Mouse (Mus musculus): ENCODE results near the gene Cog2.

DNA sequence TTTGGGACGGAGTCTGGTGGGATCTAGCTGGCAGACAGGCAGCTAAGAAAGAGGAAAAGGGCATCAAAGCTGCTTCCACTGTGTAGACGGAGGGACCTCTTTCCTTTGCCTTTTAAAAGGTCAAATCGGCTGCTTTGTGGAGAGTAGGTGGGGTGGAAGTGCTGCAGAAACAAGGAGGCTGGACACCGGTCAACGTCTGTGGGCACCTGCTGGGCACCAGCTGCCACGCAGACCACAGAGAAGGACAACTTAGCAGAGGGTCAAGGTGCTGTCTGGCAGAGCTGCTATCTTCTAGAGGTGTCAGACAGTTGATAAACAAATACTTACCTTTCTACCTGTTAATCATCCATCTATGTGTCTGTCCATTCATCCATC, 12.3 kb upstream of the Cog2 start:
- no peak for TF ChIP-seq CHD2 (IDR thresholded peaks at IDR 0.05; ENCODE audit: low read depth, low read length)
- TF ChIP-seq HCFC1 (IDR thresholded peaks at IDR 0.05; ENCODE audit: borderline replicate concordance, insufficient read depth, low read length), result no peak
- TF ChIP-seq MAFK (IDR thresholded peaks at IDR 0.05; ENCODE audit: insufficient read depth, low read depth, low read length), result no peak

All from ES-E14 (cell line).